Mouse (Mus musculus) gastrocnemius, adult 2 months (tissue): ENCODE data around the gene Capns2. TPM values are rescaled to one million over a fixed set of nuclear protein-coding genes. Genes with fewer than 3 reads are reported as not detected.

ENCODE experiments used
- DNase-seq: peaks from one replicate; pipeline ENCODE4 v3.0.0; 2022
- H3K27ac ChIP-seq: fragments of 200-600 bp; 2 replicates; pipeline ENCODE4 v1.8.1; 2022; ENCODE audit warnings: mild to moderate bottlenecking
- H3K4me3 ChIP-seq: fragments of 200-600 bp; 2 replicates; pipeline ENCODE4 v1.8.1; 2022; ENCODE audit warnings: mild to moderate bottlenecking, moderate library complexity
- CTCF ChIP-seq: fragments of 200-600 bp; IDR thresholded peaks from 2 replicates; pipeline ENCODE4 v1.8.1; 2022; ENCODE audit warnings: antibody characterized with exemption, mild to moderate bottlenecking, moderate library complexity
- intact Hi-C: fragments of 180-260 bp; cut with DNase I; formaldehyde crosslinking; loops from one replicate; pipeline ENCODE4 v1.15.1; 2025
- microRNA-seq: library from miRNA; unstranded; fragments of <30 nt; microRNA quantifications from one replicate; pipeline ENCODE4 v1.2.0, GENCODE M21; 2021
- total RNA-seq, 2 experiments: library from RNA; stranded (reverse); gene quantifications; 2 replicates each; pipeline ENCODE4 v1.2.3; 2021

Capns2 gene
- total RNA-seq, 2 experiments from 2014 or later = not detected

DNA sequence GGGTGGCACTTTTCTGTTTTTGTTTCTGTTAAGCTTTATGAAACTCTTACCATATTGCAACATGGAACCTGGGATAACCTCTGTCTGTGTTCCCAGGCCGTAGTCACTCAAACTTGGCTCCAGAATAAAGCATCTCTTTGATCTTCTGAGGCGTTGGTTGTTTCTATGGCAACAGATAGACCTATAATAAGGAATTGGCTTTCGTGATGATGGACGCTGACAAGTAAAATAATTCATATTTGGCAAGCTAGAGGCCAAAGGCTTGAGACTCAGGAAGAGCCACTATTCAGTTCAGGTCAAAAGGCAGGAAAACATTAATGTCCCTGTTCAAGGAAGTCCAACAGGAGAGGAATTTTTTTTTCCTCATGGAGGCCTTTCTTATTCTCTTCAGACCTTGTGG is 27.8 kb downstream of the Capns2 start:
- no peak for TF ChIP-seq CTCF
- no peak overlapping the region for H3K27ac ChIP-seq
- intact Hi-C loops = no loop called here
- no peak for DNase-seq
- H3K4me3 ChIP-seq = no peak overlapping the region

DNA sequence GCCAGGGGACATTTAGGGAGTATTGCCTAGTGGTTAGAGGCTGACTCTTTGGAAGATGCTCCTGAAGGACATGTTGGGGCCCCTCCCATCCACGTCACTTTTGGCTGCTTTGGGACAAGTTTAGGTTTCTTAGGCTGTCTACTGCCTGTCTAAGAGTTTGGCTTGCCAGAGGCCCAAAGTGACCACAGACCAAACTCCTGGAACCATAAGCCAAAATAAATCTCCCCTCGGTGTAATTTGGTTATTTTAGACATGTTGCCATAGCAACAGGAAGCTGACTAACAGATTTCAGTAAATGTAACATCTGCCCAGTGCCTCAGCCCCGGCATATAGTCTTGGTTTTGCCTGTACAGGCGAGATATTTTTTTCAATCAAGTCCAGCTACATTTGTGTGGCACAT is 36.8 kb downstream of the Capns2 start:
- intact Hi-C loops = no loop called here
- Histone ChIP-seq H3K4me3 (no peak overlapping the region), H3K27ac (no peak overlapping the region)
- TF ChIP-seq CTCF = no peak
- no peak for DNase-seq

DNA sequence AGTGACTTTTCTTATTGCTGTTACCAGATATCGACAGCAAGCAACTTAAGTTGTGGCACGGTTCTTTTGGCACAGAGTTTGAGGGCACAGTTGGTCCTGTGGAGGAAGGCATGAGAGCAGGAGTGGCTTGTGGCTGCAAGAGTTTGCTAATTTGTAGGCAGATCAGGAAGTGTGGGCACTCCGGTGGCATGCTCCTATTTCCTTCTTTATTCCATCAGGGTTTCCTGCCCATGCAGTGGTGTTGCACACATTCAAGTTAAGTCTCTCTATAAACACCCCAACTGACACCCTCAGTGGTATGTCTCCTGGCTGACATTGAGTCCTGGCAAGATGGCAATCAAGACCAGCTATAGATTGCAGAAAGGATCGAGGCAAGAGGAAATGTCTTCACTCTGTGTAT is 47.9 kb downstream of the Capns2 start:
- DNase-seq = no peak
- TF ChIP-seq CTCF = no peak
- Histone ChIP-seq H3K4me3 (no peak overlapping the region), H3K27ac (no peak overlapping the region)
- intact Hi-C loops = no loop called here

DNA sequence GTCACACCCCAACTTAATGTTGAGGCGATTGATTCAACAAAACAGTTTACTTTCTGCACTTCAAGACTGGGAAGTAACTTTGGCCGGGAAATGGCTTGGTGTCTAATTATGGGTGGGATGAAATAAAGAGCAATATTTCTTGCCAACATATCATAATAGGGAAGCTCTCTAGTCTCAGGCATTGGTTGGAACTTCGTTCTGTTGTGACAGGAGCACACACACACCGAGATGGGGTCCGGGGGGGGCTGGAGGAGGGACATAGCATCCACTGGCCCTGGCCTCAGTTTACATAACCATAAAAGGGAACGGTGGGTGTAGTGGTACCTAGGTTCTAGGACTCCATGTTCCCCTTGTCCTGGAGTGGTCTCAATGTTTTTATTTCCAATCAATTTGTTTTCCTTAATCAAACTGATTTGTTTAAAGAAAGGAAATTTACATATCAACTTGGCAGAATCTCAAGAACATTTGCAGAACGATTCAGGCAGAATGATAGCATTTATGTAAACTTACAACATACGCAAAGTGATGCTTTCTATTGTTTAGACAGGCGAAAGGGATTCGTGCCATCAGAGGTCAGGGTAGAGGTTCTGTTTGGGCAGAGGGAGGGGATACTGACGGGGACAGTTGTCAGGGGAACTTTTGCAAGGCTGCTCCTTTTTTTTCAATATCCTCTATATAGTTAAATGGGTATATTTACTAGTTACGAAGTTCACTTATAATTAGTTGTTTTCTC is 49.6 kb downstream of the Capns2 start:
- no peak overlapping the region for H3K27ac ChIP-seq
- DNase-seq = no peak
- TF ChIP-seq CTCF = no peak
- H3K4me3 ChIP-seq = no peak overlapping the region
- intact Hi-C loops = no loop called here

Small RNA genes lying within 50 kb of the gene (microRNA-seq; reads per million reads assigned to microRNA genes)
- gene Gm22151 = not detected

Other genes starting within 250 kb of the Capns2 start
- not detected for gene Irx6, start 227.1 kb upstream of the Capns2 start, total RNA-seq
- gene Mmp2, start 74.1 kb upstream of the Capns2 start, total RNA-seq = 10 to 100 TPM; 35.5 to 75.4 TPM
- under 1 TPM; 0.15 to 0.22 TPM for gene Lpcat2, start 46.1 kb upstream of the Capns2 start, total RNA-seq
- under 1 TPM; 0.20 to 0.39 TPM for gene Slc6a2, start 58.7 kb downstream of the Capns2 start, total RNA-seq
- not detected for gene Ces1a, start 146.8 kb downstream of the Capns2 start, total RNA-seq
- gene Ces1b, start 178.6 kb downstream of the Capns2 start, total RNA-seq = not detected
- not detected for gene Ces1c, start 229.9 kb downstream of the Capns2 start, total RNA-seq